Mouse (Mus musculus): ENCODE measurements around the gene Cblb.

GRCm38 (mm10) chr16:52031712-52032251 is 757 bp downstream of the Cblb start:
- TF ChIP-seq CTCF (IDR thresholded peaks at IDR 0.05), result no peak
- no peak for TF ChIP-seq EP300 (IDR thresholded peaks at IDR 0.05)
